Mouse (Mus musculus): ENCODE data around the gene Gpatch2l. TPM values are rescaled to one million over a fixed set of nuclear protein-coding genes. Genes with fewer than 3 reads are reported as not detected.

Gpatch2l gene
- polyA plus RNA-seq, 1 experiment: 10.7 TPM

DNA sequence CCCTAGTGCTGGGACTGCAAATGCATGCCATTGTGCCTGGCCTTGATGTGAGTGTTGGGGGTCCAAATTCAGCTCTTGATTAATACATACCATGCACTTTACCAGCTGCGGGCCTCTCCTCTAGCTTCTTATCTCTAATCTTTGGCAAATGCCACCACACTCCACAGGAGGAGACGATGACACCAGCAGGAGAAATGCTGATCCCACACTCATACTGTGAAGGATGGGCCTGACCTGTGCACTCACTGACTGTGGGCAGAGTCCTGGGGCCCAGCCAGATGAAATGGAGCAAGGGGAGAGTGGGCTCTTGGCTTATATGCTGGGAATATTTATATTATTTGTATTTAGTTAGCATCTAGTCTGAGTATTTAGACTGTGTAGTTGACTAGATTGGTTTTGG, 34.8 kb downstream of the Gpatch2l start:
- DNase-seq (ENCODE audit: low read depth in 1 of 2, low spot score in 2 of 2): no peak
- Histone ChIP-seq H3K36me3 (ENCODE audit: control insufficient read depth, insufficient read depth, low read length) (peaks cover 21% of the 10 kb centered on the region), H3K4me1 (ENCODE audit: control insufficient read depth, insufficient read depth, insufficient read length) (no peaks in the 10 kb centered on the region), H3K27ac (ENCODE audit: insufficient read depth, low read length) (no peak overlapping the region), H3K27me3 (ENCODE audit: control insufficient read depth, insufficient read depth, low read length) (no peaks in the 10 kb centered on the region), H3K4me3 (ENCODE audit: extremely low read depth, insufficient read depth, insufficient read length) (no peak overlapping the region)
- 79% methylated on average over 2 of the region's 2 CpGs for WGBS
- no peak for TF ChIP-seq CTCF (IDR thresholded peaks at IDR 0.05; ENCODE audit: extremely low read depth, insufficient read depth, insufficient read length, insufficient replicate concordance)
- TF ChIP-seq POLR2A (IDR thresholded peaks at IDR 0.05; ENCODE audit: low read depth, low read length): no peak

DNA sequence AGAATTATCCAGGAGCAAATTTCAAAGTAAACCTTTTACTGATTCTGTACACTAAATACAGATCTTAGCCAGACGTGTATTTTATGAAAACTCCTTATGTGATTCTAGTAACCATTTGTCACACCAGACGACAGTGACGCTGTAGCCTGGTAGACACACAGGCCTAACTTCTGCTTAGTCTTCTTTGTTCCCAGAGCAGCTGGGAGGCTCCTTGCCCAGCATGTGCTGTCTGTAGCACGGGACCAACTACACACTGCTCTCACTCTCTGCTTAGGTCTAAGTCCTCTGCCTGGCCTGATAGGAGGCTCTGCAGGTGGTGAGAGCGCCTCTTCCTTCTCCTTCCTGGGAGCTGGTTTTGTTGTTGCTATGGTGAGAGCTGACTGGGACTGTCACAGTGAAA, 35.2 kb downstream of the Gpatch2l start:
- TF ChIP-seq CTCF (IDR thresholded peaks at IDR 0.05; ENCODE audit: extremely low read depth, insufficient read depth, insufficient read length, insufficient replicate concordance): no peak
- no peak for TF ChIP-seq POLR2A (IDR thresholded peaks at IDR 0.05; ENCODE audit: low read depth, low read length)
- Histone ChIP-seq H3K27ac (ENCODE audit: insufficient read depth, low read length) (no peak overlapping the region), H3K36me3 (ENCODE audit: control insufficient read depth, insufficient read depth, low read length) (peaks cover 19% of the 10 kb centered on the region), H3K4me1 (ENCODE audit: control insufficient read depth, insufficient read depth, insufficient read length) (no peaks in the 10 kb centered on the region), H3K27me3 (ENCODE audit: control insufficient read depth, insufficient read depth, low read length) (no peaks in the 10 kb centered on the region), H3K4me3 (ENCODE audit: extremely low read depth, insufficient read depth, insufficient read length) (no peak overlapping the region)
- WGBS: 93% methylated on average over 5 of the region's 5 CpGs
- DNase-seq (ENCODE audit: low read depth in 1 of 2, low spot score in 2 of 2): no peak

DNA sequence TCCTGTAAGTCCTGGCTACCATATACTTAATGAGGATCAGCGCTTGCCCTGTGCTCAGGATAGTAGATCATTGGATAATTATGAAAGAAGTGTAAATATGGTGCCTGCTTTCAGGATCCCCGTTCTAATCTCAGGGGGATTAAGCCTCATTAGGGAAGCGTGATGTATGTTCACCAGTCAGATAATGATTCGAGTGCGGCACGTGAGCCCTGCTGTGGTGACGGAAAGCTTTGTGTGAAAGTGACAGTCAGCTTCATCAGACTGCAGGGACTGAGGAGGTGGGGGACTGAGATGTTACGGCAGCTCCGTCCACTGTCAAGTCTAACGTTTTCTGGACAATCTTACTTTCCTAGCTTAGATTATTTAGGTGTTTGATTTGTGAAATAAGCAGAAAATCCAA, 38.3 kb downstream of the Gpatch2l start:
- whole genome bisulfite sequencing: 92% methylated on average over 10 of the region's 10 CpGs

DNA sequence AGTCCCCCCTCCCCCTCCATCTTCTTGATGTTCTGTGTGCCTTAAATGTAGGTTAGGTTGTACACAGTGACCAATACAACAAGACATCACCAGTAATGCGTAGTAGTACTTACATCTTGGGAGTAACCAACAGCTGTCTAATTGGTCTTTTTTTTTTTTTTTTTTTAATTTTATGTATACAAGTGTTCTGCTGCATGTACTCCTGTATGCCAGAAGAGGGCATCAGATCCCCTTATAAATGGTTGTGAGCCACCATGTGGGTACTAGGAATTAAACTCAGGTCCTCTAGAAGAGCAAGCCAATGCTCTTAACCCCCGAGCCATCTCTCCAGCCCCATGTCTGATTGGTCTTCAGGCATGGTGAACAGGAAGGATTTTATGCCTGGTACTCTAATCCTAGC, 44.0 kb downstream of the Gpatch2l start:
- TF ChIP-seq CTCF (IDR thresholded peaks at IDR 0.05; ENCODE audit: extremely low read depth, insufficient read depth, insufficient read length, insufficient replicate concordance) (no peak), POLR2A (IDR thresholded peaks at IDR 0.05; ENCODE audit: low read depth, low read length) (no peak)
- Histone ChIP-seq H3K27ac (ENCODE audit: insufficient read depth, low read length) (no peak overlapping the region), H3K4me3 (ENCODE audit: extremely low read depth, insufficient read depth, insufficient read length) (no peak overlapping the region), H3K4me1 (ENCODE audit: control insufficient read depth, insufficient read depth, insufficient read length) (no peaks in the 10 kb centered on the region), H3K27me3 (ENCODE audit: control insufficient read depth, insufficient read depth, low read length) (no peaks in the 10 kb centered on the region), H3K36me3 (ENCODE audit: control insufficient read depth, insufficient read depth, low read length) (peaks cover 22% of the 10 kb centered on the region)
- DNase-seq (ENCODE audit: low read depth in 1 of 2, low spot score in 2 of 2): no peak
- 97% methylated on average over 2 of the region's 2 CpGs for WGBS

More for the DNA sequence above, 38.3 kb downstream of the Gpatch2l start:
- Histone ChIP-seq H3K4me1 (ENCODE audit: control insufficient read depth, insufficient read depth, insufficient read length) (no peaks in the 10 kb centered on the region), H3K36me3 (ENCODE audit: control insufficient read depth, insufficient read depth, low read length) (peaks cover 25% of the 10 kb centered on the region), H3K27ac (ENCODE audit: insufficient read depth, low read length) (no peak overlapping the region), H3K27me3 (ENCODE audit: control insufficient read depth, insufficient read depth, low read length) (no peaks in the 10 kb centered on the region), H3K4me3 (ENCODE audit: extremely low read depth, insufficient read depth, insufficient read length) (no peak overlapping the region)
- TF ChIP-seq POLR2A (IDR thresholded peaks at IDR 0.05; ENCODE audit: low read depth, low read length): no peak
- TF ChIP-seq CTCF (IDR thresholded peaks at IDR 0.05; ENCODE audit: extremely low read depth, insufficient read depth, insufficient read length, insufficient replicate concordance): no peak
- DNase-seq (ENCODE audit: low read depth in 1 of 2, low spot score in 2 of 2): no peak

DNA sequence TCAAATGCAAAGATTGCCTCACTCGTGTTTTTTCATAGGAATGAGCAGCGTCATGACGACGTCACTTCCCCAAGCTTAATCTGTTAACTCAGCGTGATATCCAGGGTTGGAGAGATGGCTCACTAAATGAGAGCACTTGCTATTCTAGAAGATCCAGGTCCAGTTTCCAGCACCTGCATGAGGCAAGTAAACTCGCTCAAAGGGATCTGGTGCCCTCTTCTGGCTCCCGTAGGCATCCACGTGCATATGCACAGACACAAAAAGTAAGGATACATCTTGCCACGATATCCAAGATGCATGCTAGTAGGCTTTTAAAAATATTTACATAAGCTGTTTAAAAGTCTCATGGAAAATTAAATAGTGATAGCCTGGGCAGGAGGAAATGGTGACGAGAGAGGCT, 55.8 kb downstream of the Gpatch2l start:
- no peak overlapping the region for H3K27ac ChIP-seq (ENCODE audit: insufficient read depth, low read length)
- no peaks in the 10 kb centered on the region for H3K4me1 ChIP-seq (ENCODE audit: control insufficient read depth, insufficient read depth, insufficient read length)
- WGBS: 85% methylated on average over 10 of the region's 10 CpGs
- no peaks in the 10 kb centered on the region for H3K36me3 ChIP-seq (ENCODE audit: control insufficient read depth, insufficient read depth, low read length)
- no peak overlapping the region for H3K4me3 ChIP-seq (ENCODE audit: extremely low read depth, insufficient read depth, insufficient read length)
- DNase-seq (ENCODE audit: low read depth in 1 of 2, low spot score in 2 of 2): no peak
- H3K27me3 ChIP-seq (ENCODE audit: control insufficient read depth, insufficient read depth, low read length): no peaks in the 10 kb centered on the region
- TF ChIP-seq CTCF (IDR thresholded peaks at IDR 0.05; ENCODE audit: extremely low read depth, insufficient read depth, insufficient read length, insufficient replicate concordance): no peak

DNA sequence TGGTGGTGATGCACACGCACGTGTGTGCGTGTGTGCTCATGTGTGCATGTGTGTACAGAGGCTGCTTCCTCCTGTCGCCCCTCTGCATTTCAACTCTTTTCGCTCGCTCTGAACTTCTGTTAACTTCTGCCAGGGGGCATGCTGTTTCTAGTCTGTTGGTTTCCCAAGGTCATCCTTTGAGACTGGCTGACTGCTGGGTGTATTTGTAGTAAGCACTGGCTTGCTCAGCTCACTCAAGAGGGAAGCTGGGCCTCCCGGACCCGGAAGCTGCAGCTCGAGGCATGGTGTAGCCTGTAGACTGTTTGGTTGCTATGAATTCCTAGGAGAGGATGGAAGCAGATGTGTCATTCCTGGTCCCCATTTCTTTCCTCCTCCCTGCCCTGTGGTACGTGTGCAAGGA, 61.3 kb downstream of the Gpatch2l start:
- no peak for DNase-seq (ENCODE audit: low read depth in 1 of 2, low spot score in 2 of 2)
- no peaks in the 10 kb centered on the region for H3K4me1 ChIP-seq (ENCODE audit: control insufficient read depth, insufficient read depth, insufficient read length)
- no peak overlapping the region for H3K4me3 ChIP-seq (ENCODE audit: extremely low read depth, insufficient read depth, insufficient read length)
- no peaks in the 10 kb centered on the region for H3K36me3 ChIP-seq (ENCODE audit: control insufficient read depth, insufficient read depth, low read length)
- TF ChIP-seq CTCF (IDR thresholded peaks at IDR 0.05; ENCODE audit: extremely low read depth, insufficient read depth, insufficient read length, insufficient replicate concordance) (no peak), POLR2A (IDR thresholded peaks at IDR 0.05; ENCODE audit: low read depth, low read length) (no peak)
- 85% methylated on average over 10 of the region's 10 CpGs for WGBS
- H3K27ac ChIP-seq (ENCODE audit: insufficient read depth, low read length): no peak overlapping the region
- no peaks in the 10 kb centered on the region for H3K27me3 ChIP-seq (ENCODE audit: control insufficient read depth, insufficient read depth, low read length)

DNA sequence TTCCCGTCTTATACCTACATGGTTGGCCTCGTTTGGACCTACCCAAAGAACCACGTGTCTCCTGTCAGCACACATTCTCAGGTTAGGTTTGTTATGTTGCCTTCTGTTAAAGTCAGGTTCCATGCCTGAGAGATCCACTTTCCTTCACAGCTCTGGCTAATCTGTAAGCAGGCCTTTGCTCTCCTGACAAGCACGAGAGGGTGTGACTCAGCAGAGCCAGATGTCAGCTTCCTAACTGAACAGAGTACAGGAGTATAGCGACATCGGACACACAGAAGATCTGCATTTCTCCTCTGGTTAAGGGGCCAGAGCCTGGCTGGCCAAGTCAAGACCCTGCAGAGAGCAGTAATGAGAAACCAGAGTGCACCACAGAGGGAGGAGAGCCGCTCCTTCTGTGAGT, 63.4 kb downstream of the Gpatch2l start:
- H3K4me1 ChIP-seq (ENCODE audit: control insufficient read depth, insufficient read depth, insufficient read length): no peaks in the 10 kb centered on the region
- no peak overlapping the region for H3K27ac ChIP-seq (ENCODE audit: insufficient read depth, low read length)
- DNase-seq (ENCODE audit: low read depth in 1 of 2, low spot score in 2 of 2): no peak
- WGBS: 52% methylated on average over 7 of the region's 7 CpGs
- no peak for TF ChIP-seq POLR2A (IDR thresholded peaks at IDR 0.05; ENCODE audit: low read depth, low read length)
- no peak for TF ChIP-seq CTCF (IDR thresholded peaks at IDR 0.05; ENCODE audit: extremely low read depth, insufficient read depth, insufficient read length, insufficient replicate concordance)
- no peaks in the 10 kb centered on the region for H3K27me3 ChIP-seq (ENCODE audit: control insufficient read depth, insufficient read depth, low read length)
- H3K4me3 ChIP-seq (ENCODE audit: extremely low read depth, insufficient read depth, insufficient read length): no peak overlapping the region
- no peaks in the 10 kb centered on the region for H3K36me3 ChIP-seq (ENCODE audit: control insufficient read depth, insufficient read depth, low read length)

Data from spleen, adult 2 months (tissue).